Mouse (Mus musculus) heart, postnatal 10 days (tissue): ENCODE measurements around the gene Ttn. TPM values are rescaled to one million over a fixed set of nuclear protein-coding genes. Genes with fewer than 3 reads are reported as not detected.
A peak's percentile ranks its signal among the peaks of the same experiment; 100 is the strongest.

Experiments used
- DNase-seq, 2 experiments: peaks; one replicate each; pipeline ENCODE4 v3.0.0; 2021
- intact Hi-C: fragments of 180-260 bp; cut with DNase I; formaldehyde crosslinking; loops from one replicate; pipeline ENCODE4 v1.15.1; 2025
- total RNA-seq, 2 experiments: library from RNA; stranded (reverse); gene quantifications; 2 replicates each; pipeline ENCODE4 v1.2.3; 2021

The Ttn gene
- total RNA-seq, 2 experiments from 2014 or later = 2,261 to 2,393 TPM

- intact Hi-C loops = loop anchor here (2.0 kb wide), 1 partner anchor 24 kb away; the partner anchor contains the start of genes Pjvk and Prkra
- peak; percentile 94 for DNase-seq
These were observed 309.4 kb downstream of the Ttn start, which contains the start of gene Fkbp7 for GRCm38 (mm10) chr2:76672966-76673392. Fkbp7 (minus strand) TSS chr2:76673116.

- intact Hi-C loops = loop anchor here (2.0 kb wide), 1 partner anchor 23 kb away; the partner anchor contains the start of genes Pjvk and Prkra
- DNase-seq = peak in 1 of 2 experiments; percentile 14
These were observed 310.1 kb downstream of the Ttn start for GRCm38 (mm10) chr2:76672134-76672745.

GRCm38 (mm10) chr2:76671641-76672040 lies 310.7 kb downstream of the Ttn start:
- no peak for DNase-seq
- intact Hi-C loops = loop anchor here (2.0 kb wide), 1 partner anchor 23 kb away; the partner anchor contains the start of genes Pjvk and Prkra

- intact Hi-C loops = no loop called here
- peak in 1 of 2 experiments; percentile 6 for DNase-seq
These were observed 315.1 kb downstream of the Ttn start for GRCm38 (mm10) chr2:76667200-76667599.

GRCm38 (mm10) chr2:76665531-76665930 lies 316.8 kb downstream of the Ttn start:
- DNase-seq = no peak
- intact Hi-C loops = no loop called here

GRCm38 (mm10) chr2:76659419-76659818 lies 322.9 kb downstream of the Ttn start:
- no peak for DNase-seq
- intact Hi-C loops = no loop called here

- no peak for DNase-seq
These were observed 323.8 kb downstream of the Ttn start for GRCm38 (mm10) chr2:76658551-76658950.

GRCm38 (mm10) chr2:76655982-76656381 lies 326.4 kb downstream of the Ttn start:
- no peak for DNase-seq

More at GRCm38 (mm10) chr2:76658551-76658950, 323.8 kb downstream of the Ttn start:
- intact Hi-C loops = no loop called here

GRCm38 (mm10) chr2:76655444-76655843 lies 326.9 kb downstream of the Ttn start:
- no peak for DNase-seq
- intact Hi-C loops = no loop called here

More at GRCm38 (mm10) chr2:76655982-76656381, 326.4 kb downstream of the Ttn start:
- intact Hi-C loops = no loop called here

- no peak for DNase-seq
- intact Hi-C loops = no loop called here
These were observed 327.7 kb downstream of the Ttn start for GRCm38 (mm10) chr2:76654646-76655045.

Other genes with a start within 250 kb of the Ttn start
- 100 to 1,000 TPM; 185 to 219 TPM for gene Ccdc141, start 188.1 kb upstream of the Ttn start, total RNA-seq